Mouse (Mus musculus) kidney, postnatal 4 days (tissue): ENCODE data around the gene Kcnj2.

Experiments used
- DNase-seq, 2 experiments: peaks; one replicate each; pipeline ENCODE4 v3.0.0; 2021; ENCODE audit warnings: mixed read lengths in 2 of 2

The Kcnj2 gene

GRCm38 (mm10) chr11:111065635-111066298, at the start of gene Kcnj2:
Gene Kcnj2 (plus strand): TSS chr11:111066164.
- DNase-seq = peak; percentile 93 to 95

- DNase-seq = no peak
These were observed 49.8 kb upstream of the Kcnj2 start for GRCm38 (mm10) chr11:111016206-111016605.

- no peak for DNase-seq
These were observed 45.8 kb upstream of the Kcnj2 start for GRCm38 (mm10) chr11:111020211-111020610.

- no peak for DNase-seq
These were observed 43.2 kb upstream of the Kcnj2 start for GRCm38 (mm10) chr11:111022681-111023281.

- DNase-seq = peak; percentile 55 to 57
These were observed 23.8 kb upstream of the Kcnj2 start for GRCm38 (mm10) chr11:111042175-111042574.

GRCm38 (mm10) chr11:111043298-111043697, 22.7 kb upstream of the Kcnj2 start:
- DNase-seq = no peak

- no peak for DNase-seq
These were observed 11.7 kb upstream of the Kcnj2 start for GRCm38 (mm10) chr11:111054252-111054651.

GRCm38 (mm10) chr11:111054854-111055822, 10.8 kb upstream of the Kcnj2 start:
- DNase-seq = no peak

GRCm38 (mm10) chr11:111056030-111056429, 9.9 kb upstream of the Kcnj2 start:
- DNase-seq = no peak

- DNase-seq = no peak
These were observed 8.5 kb upstream of the Kcnj2 start for GRCm38 (mm10) chr11:111057435-111057834.

GRCm38 (mm10) chr11:111059440-111059839, 6.5 kb upstream of the Kcnj2 start:
- no peak for DNase-seq

- no peak for DNase-seq
These were observed 5.7 kb upstream of the Kcnj2 start for GRCm38 (mm10) chr11:111060216-111060615.

- DNase-seq = peak; percentile 63 to 72
These were observed 1.0 kb upstream of the Kcnj2 start for GRCm38 (mm10) chr11:111064751-111065527.

- DNase-seq = no peak
These were observed 331 bp downstream of the Kcnj2 start for GRCm38 (mm10) chr11:111066299-111066691.

- DNase-seq = no peak
These were observed 1.8 kb downstream of the Kcnj2 start for GRCm38 (mm10) chr11:111067787-111068186.

- DNase-seq = no peak
These were observed 4.5 kb downstream of the Kcnj2 start for GRCm38 (mm10) chr11:111070460-111070859.

- no peak for DNase-seq
These were observed 8.2 kb downstream of the Kcnj2 start for GRCm38 (mm10) chr11:111074131-111074530.

- no peak for DNase-seq
These were observed 12.1 kb downstream of the Kcnj2 start for GRCm38 (mm10) chr11:111078107-111078506.

GRCm38 (mm10) chr11:111083009-111083408, 17.0 kb downstream of the Kcnj2 start:
- no peak for DNase-seq

- no peak for DNase-seq
These were observed 21.0 kb downstream of the Kcnj2 start for GRCm38 (mm10) chr11:111086933-111087332.

GRCm38 (mm10) chr11:111088226-111088625, 22.3 kb downstream of the Kcnj2 start:
- no peak for DNase-seq

GRCm38 (mm10) chr11:111088812-111089211, 22.8 kb downstream of the Kcnj2 start:
- DNase-seq = no peak

GRCm38 (mm10) chr11:111091117-111091516, 25.2 kb downstream of the Kcnj2 start:
- DNase-seq = no peak
